Mouse (Mus musculus) limb, embryonic 11.5 days (tissue): ENCODE measurements around the gene Ccdc9b. TPM values are rescaled to one million over a fixed set of nuclear protein-coding genes. Genes with fewer than 3 reads are reported as not detected.

Source experiments
- ATAC-seq: fragments of 200-750 bp; cut with Nextera tagmentation; 2 replicates; pipeline ENCODE4 v1.8.0; 2017; ENCODE audit warnings: low read depth; ENCODE audit not compliant: insufficient number of reproducible peaks, low FRiP score, low TSS enrichment
- DNase-seq: peaks from one replicate; pipeline ENCODE4 v3.0.0-alpha.2; 2015; ENCODE audit warnings: low spot score
- H3K27ac ChIP-seq: fragments of 300-500 bp; sonication (generic); replicated peaks from 2 replicates; pipeline ENCODE4 v1.5.1; 2014; ENCODE audit warnings: low read depth, mild to moderate bottlenecking, low read length
- H3K27me3 ChIP-seq: fragments of 300-500 bp; sonication (generic); 2 replicates; pipeline ENCODE4 v1.6.1; 2014; ENCODE audit warnings: mild to moderate bottlenecking, low read length, mixed read lengths; ENCODE audit not compliant: control insufficient read depth, insufficient read depth
- H3K36me3 ChIP-seq: fragments of 300-500 bp; sonication (generic); 2 replicates; pipeline ENCODE4 v1.6.1; 2014; ENCODE audit warnings: mild to moderate bottlenecking, low read length, moderate library complexity, mixed read lengths; ENCODE audit not compliant: control insufficient read depth, insufficient read depth
- H3K4me1 ChIP-seq: fragments of 300-500 bp; sonication (generic); 2 replicates; pipeline ENCODE4 v1.6.1; 2014; ENCODE audit warnings: low read length, mixed read lengths; ENCODE audit not compliant: control insufficient read depth, insufficient read depth
- H3K4me2 ChIP-seq: fragments of 300-500 bp; sonication (generic); 2 replicates; pipeline ENCODE4 v1.6.1; 2014; ENCODE audit warnings: low read depth, mild to moderate bottlenecking, moderate library complexity; ENCODE audit not compliant: severe bottlenecking
- H3K4me3 ChIP-seq: fragments of 300-500 bp; sonication (generic); 2 replicates; pipeline ENCODE4 v1.5.1; 2014; ENCODE audit warnings: low read depth, low read length
- H3K9ac ChIP-seq: fragments of 300-500 bp; sonication (generic); 2 replicates; pipeline ENCODE4 v1.6.1; 2014; ENCODE audit warnings: mild to moderate bottlenecking, low read length
- H3K9me3 ChIP-seq: fragments of 300-500 bp; sonication (generic); 2 replicates; pipeline ENCODE4 v1.6.1; 2016; ENCODE audit warnings: low read length; ENCODE audit not compliant: control insufficient read depth
- WGBS: fragments of 180-500 bp; shearing (Covaris S2); extraction: QIAGEN DNeasy Blood & Tissue Kit; methylation state at CpG from one replicate; pipeline ENCODE4 v1.1.7; 2014; 5-methylcytosine and 5-hydroxymethylcytosine counted together
- polyA plus RNA-seq: library from polyadenylated mRNA; unstranded; fragments of >200 nt; fragmentation: Nextera tagmentation; extraction: Ambion mirVana; gene quantifications from 2 replicates; pipeline ENCODE4 v1.2.1, GENCODE M21; 2014

Gene Ccdc9b
- polyA plus RNA-seq, 1 experiment from 2014 or later = 0.04 TPM

- no peaks in the 10 kb centered on the region for H3K36me3 ChIP-seq
- WGBS = 70% methylated on average over 4 of the region's 4 CpGs
Observed at GRCm38 (mm10) chr2:118708472-118708871, 54.0 kb downstream of the Ccdc9b start.

GRCm38 (mm10) chr2:118706436-118706835 lies 56.0 kb downstream of the Ccdc9b start:
- WGBS = 2% methylated on average over 6 of the region's 6 CpGs
- no peak overlapping the region for H3K4me2 ChIP-seq
- no peak overlapping the region for H3K9ac ChIP-seq
- H3K9me3 ChIP-seq = no peaks in the 10 kb centered on the region
- no peak overlapping the region for H3K4me3 ChIP-seq
- no peak overlapping the region for H3K27ac ChIP-seq
- H3K27me3 ChIP-seq = peaks cover 94% of the 10 kb centered on the region
- DNase-seq (no peak), ATAC-seq (no peak)
- H3K4me1 ChIP-seq = peaks cover 39% of the 10 kb centered on the region
- H3K36me3 ChIP-seq = no peaks in the 10 kb centered on the region

More at GRCm38 (mm10) chr2:118708472-118708871, 54.0 kb downstream of the Ccdc9b start:
- no peak for DNase-seq
- H3K9ac ChIP-seq = no peak overlapping the region
- ATAC-seq = no peak
- peaks cover 28% of the 10 kb centered on the region for H3K4me1 ChIP-seq
- no peak overlapping the region for H3K4me3 ChIP-seq
- no peak overlapping the region for H3K27ac ChIP-seq
- no peak overlapping the region for H3K4me2 ChIP-seq
- H3K9me3 ChIP-seq = no peaks in the 10 kb centered on the region
- H3K27me3 ChIP-seq = peaks cover 89% of the 10 kb centered on the region

Other genes with a start within 250 kb of the Ccdc9b start
- 3.8 and 7.5 TPM in 2 replicates for gene Bmf, start 213.0 kb downstream of the Ccdc9b start, polyA plus RNA-seq
- 145 and 155 TPM in 2 replicates for gene Bub1b, start 164.4 kb downstream of the Ccdc9b start, polyA plus RNA-seq
- 0.33 and 0.50 TPM in 2 replicates for gene Pak6, start 99.4 kb downstream of the Ccdc9b start, polyA plus RNA-seq
- not detected in 2 replicates for gene Ankrd63, start 58.7 kb downstream of the Ccdc9b start, polyA plus RNA-seq
- gene Plcb2, start 34.2 kb downstream of the Ccdc9b start, polyA plus RNA-seq = 0.48 and 0.57 TPM in 2 replicates
- gene Inafm2, start 16.9 kb downstream of the Ccdc9b start, polyA plus RNA-seq = 26.9 and 28.2 TPM in 2 replicates
- not detected in 2 replicates for gene Phgr1, start 10.1 kb upstream of the Ccdc9b start, polyA plus RNA-seq
- gene Disp2, start 17.1 kb upstream of the Ccdc9b start, polyA plus RNA-seq = 0.05 TPM in 1 of 2 replicates, not detected in the other
- gene Knstrn, start 51.3 kb upstream of the Ccdc9b start, polyA plus RNA-seq = 179 and 186 TPM in 2 replicates
- 75.1 and 75.4 TPM in 2 replicates for gene Ivd, start 99.3 kb upstream of the Ccdc9b start, polyA plus RNA-seq
- gene Bahd1, start 137.7 kb upstream of the Ccdc9b start, polyA plus RNA-seq = 0.84 and 0.91 TPM in 2 replicates
- gene Chst14, start 163.8 kb upstream of the Ccdc9b start, polyA plus RNA-seq = 34.9 and 35.5 TPM in 2 replicates